Mouse (Mus musculus) stomach, postnatal 0 days (tissue): ENCODE measurements around the gene Mgst2.

Experiments
- CTCF ChIP-seq: IDR thresholded peaks from 2 replicates; pipeline ENCODE4 v1.5.1; 2016; ENCODE audit warnings: antibody characterized with exemption, low read depth, mild to moderate bottlenecking, moderate library complexity
- EP300 ChIP-seq: optimal IDR thresholded peaks from 2 replicates; pipeline ENCODE3; 2016; ENCODE audit warnings: antibody characterized with exemption

- no peak for TF ChIP-seq CTCF
- TF ChIP-seq EP300: no peak
These were observed 14.7 kb upstream of the Mgst2 start for GRCm38 (mm10) chr3:51645484-51645883.
